Mouse (Mus musculus) embryonic facial prominence, embryonic 10.5 days (tissue): Measurements from ENCODE around the gene Sox18. TPM values are rescaled to one million over a fixed set of nuclear protein-coding genes. Genes with fewer than 3 reads are reported as not detected.

Source experiments
- DNase-seq: peaks from one replicate; pipeline ENCODE4 v3.0.0-alpha.2; 2017; ENCODE audit warnings: low spot score
- H3K27ac ChIP-seq: fragments of 300-500 bp; sonication (generic); replicated peaks from 2 replicates; pipeline ENCODE4 v1.5.1; 2016; ENCODE audit warnings: mild to moderate bottlenecking
- H3K27me3 ChIP-seq: fragments of 300-500 bp; sonication (generic); replicated peaks from 2 replicates; pipeline ENCODE4 v1.6.1; 2016; ENCODE audit warnings: low read depth, mild to moderate bottlenecking; ENCODE audit not compliant: poor library complexity, severe bottlenecking
- H3K36me3 ChIP-seq: fragments of 300-500 bp; sonication (generic); replicated peaks from 2 replicates; pipeline ENCODE4 v1.6.1; 2016; ENCODE audit warnings: mild to moderate bottlenecking, moderate library complexity
- H3K4me1 ChIP-seq: fragments of 300-500 bp; sonication (generic); 2 replicates; pipeline ENCODE4 v1.6.1; 2016
- H3K4me3 ChIP-seq: fragments of 300-500 bp; sonication (generic); 2 replicates; pipeline ENCODE4 v1.5.1; 2016; ENCODE audit warnings: mild to moderate bottlenecking, moderate library complexity
- H3K9me3 ChIP-seq: fragments of 300-500 bp; sonication (generic); 2 replicates; pipeline ENCODE4 v1.6.1; 2016; ENCODE audit warnings: mild to moderate bottlenecking
- polyA plus RNA-seq: library from polyadenylated mRNA; unstranded; fragments of >200 nt; fragmentation: Nextera tagmentation; extraction: Ambion mirVana; gene quantifications from 2 replicates; pipeline ENCODE4 v1.2.1, GENCODE M21; 2016

Sox18 gene
- polyA plus RNA-seq, 1 experiment from 2014 or later = 25.2 TPM

DNA sequence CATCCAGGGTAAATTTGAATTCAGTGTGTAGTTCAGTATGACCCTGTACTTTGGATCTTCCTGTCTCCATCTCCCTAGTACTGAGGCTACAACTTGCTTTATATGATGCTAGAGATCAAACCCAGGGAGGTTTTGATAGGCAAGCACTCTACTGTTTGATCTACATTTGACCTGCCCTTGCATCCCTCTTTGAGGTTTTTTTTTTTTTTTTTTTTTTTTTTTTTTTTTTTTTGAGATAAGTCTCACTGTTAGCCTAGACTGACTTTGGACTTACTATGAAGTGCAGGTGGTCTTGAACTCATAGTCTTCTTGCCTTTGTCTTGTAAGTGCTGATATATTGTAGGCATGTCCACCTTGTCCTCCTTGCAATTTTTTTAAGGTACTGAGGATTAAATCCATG lies 43.0 kb downstream of the Sox18 start:
- Histone ChIP-seq H3K4me3 (no peak overlapping the region), H3K9me3 (no peaks in the 10 kb centered on the region), H3K36me3 (peaks cover 83% of the 10 kb centered on the region), H3K27me3 (no peaks in the 10 kb centered on the region), H3K27ac (no peak overlapping the region), H3K4me1 (no peaks in the 10 kb centered on the region)
- DNase-seq = no peak

DNA sequence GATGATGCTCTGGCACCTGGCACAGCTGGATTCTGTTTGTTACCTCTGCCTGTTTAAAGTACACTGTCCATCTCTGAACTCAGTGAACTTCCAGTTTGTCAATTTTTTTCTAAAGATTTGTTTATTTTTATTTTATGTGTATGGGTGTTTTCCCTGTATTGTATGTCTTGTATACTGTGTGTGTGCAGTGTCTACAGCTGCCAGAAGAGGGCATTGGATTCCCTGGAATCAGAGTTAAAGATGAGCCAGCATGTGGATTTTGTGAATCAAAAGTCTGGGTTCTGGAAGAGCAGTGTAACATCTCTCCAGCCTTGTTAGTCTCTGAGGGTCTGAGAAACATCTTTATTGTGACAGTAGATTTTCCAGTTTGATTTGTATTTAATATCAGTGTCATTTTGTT lies 48.0 kb downstream of the Sox18 start:
- H3K4me1 ChIP-seq = no peaks in the 10 kb centered on the region
- peaks cover 84% of the 10 kb centered on the region for H3K36me3 ChIP-seq
- no peak overlapping the region for H3K27ac ChIP-seq
- H3K9me3 ChIP-seq = no peaks in the 10 kb centered on the region
- no peak for DNase-seq
- H3K27me3 ChIP-seq = no peaks in the 10 kb centered on the region
- H3K4me3 ChIP-seq = no peak overlapping the region

Other genes with a start within 250 kb of the Sox18 start
- gene Zbtb46, start 212.2 kb downstream of the Sox18 start, polyA plus RNA-seq = 16.4 and 20.1 TPM in 2 replicates
- gene Abhd16b, start 178.4 kb downstream of the Sox18 start, polyA plus RNA-seq = 0.11 and 0.16 TPM in 2 replicates
- gene Tpd52l2, start 174.5 kb downstream of the Sox18 start, polyA plus RNA-seq = 173 and 174 TPM in 2 replicates
- gene Dnajc5, start 151.2 kb downstream of the Sox18 start, polyA plus RNA-seq = 93.3 and 93.4 TPM in 2 replicates
- gene Uckl1, start 86.7 kb downstream of the Sox18 start, polyA plus RNA-seq = 41.1 and 41.3 TPM in 2 replicates
- 77.2 and 82.6 TPM in 2 replicates for gene Prpf6, start 79.8 kb downstream of the Sox18 start, polyA plus RNA-seq
- gene Zfp512b, start 78.8 kb downstream of the Sox18 start, polyA plus RNA-seq = 56.0 and 59.1 TPM in 2 replicates
- gene Samd10, start 72.4 kb downstream of the Sox18 start, polyA plus RNA-seq = 24.9 and 25.5 TPM in 2 replicates
- gene Gm29797, start 14.6 kb downstream of the Sox18 start, polyA plus RNA-seq = 0.28 TPM in 1 of 2 replicates, not detected in the other
- gene Tcea2, start 8.7 kb upstream of the Sox18 start, polyA plus RNA-seq = 18.3 and 18.8 TPM in 2 replicates
- gene Rgs19, start 22.3 kb upstream of the Sox18 start, polyA plus RNA-seq = 85.2 and 89.9 TPM in 2 replicates
- gene Lkaaear1, start 26.8 kb upstream of the Sox18 start, polyA plus RNA-seq = not detected in 2 replicates
- gene Oprl1, start 43.4 kb upstream of the Sox18 start, polyA plus RNA-seq = 2.6 and 3.1 TPM in 2 replicates
- 7.4 and 7.5 TPM in 2 replicates for gene Myt1, start 91.7 kb upstream of the Sox18 start, polyA plus RNA-seq
- 26.1 and 30.8 TPM in 2 replicates for gene Pcmtd2, start 166.2 kb upstream of the Sox18 start, polyA plus RNA-seq
- 105 and 106 TPM in 2 replicates for gene Polr3k, start 192.7 kb upstream of the Sox18 start, polyA plus RNA-seq